Mouse (Mus musculus): ENCODE measurements around the gene Dag1. TPM values are rescaled to one million over a fixed set of nuclear protein-coding genes. Genes with fewer than 3 reads are reported as not detected.
A peak's percentile ranks its signal among the peaks of the same experiment; 100 is the strongest.
"Not testable (repeated sequence)": the region's sequence is repeated elsewhere in the genome, so short reads cannot be mapped to it uniquely, and the experiment has no call there.

Dag1 gene
- polyA plus RNA-seq, 1 experiment from 2014 or later = 57.8 TPM

- Histone ChIP-seq H3K9ac (replicated peaks) (peak within 1 kb of the TSS; percentile 70), H3K4me2 (replicated peaks) (peak within 1 kb of the TSS; percentile 66), H3K4me1 (replicated peaks) (peaks cover 14% of the 10 kb centered on the region), H3K36me3 (peaks cover 20% of the 10 kb centered on the region), H3K4me3 (replicated peaks) (peak within 1 kb of the TSS; percentile 66), H3K9me3 (no peaks in the 10 kb centered on the region), H3K27ac (peak within 1 kb of the TSS; percentile 88), H3K27me3 (no peaks in the 10 kb centered on the region)
- peak; percentile 98 for ATAC-seq
- 1% methylated on average over 32 of the region's 32 CpGs for WGBS
Measured at GRCm38 (mm10) chr9:108290016-108290750, 26.4 kb upstream of the Dag1 start, which contains the start of gene Nicn1. Nicn1 (plus strand) TSS chr9:108290429.

DNA sequence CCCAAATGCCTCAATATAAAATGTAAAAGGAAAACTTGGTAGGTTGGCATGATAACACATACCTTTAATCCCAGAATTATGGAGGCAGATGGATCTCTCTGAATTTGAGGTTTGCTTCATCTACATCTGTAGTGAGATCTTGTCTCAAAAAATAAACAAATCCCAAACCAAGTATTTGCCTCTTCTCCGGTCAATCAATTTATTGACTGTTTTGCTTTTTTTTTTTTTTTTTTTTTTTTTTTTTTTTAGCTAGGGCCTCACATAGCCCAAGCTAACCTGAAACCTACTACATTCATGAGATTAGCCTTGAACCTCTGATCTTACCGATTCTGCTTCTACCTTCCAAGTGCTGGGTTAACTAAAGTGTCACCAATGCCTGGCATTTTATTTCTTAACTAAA lies 25.6 kb upstream of the Dag1 start:
- WGBS = 69% methylated on average over 2 of the region's 2 CpGs
- no peaks in the 10 kb centered on the region for H3K9me3 ChIP-seq
- H3K36me3 ChIP-seq = peaks cover 11% of the 10 kb centered on the region
- ATAC-seq = no peak
- peak overlapping the region; percentile 88 for H3K27ac ChIP-seq
- peak overlapping the region; percentile 70 for H3K9ac ChIP-seq (replicated peaks)
- peak overlapping the region; percentile 66 for H3K4me2 ChIP-seq (replicated peaks)
- H3K27me3 ChIP-seq = no peaks in the 10 kb centered on the region
- H3K4me1 ChIP-seq (replicated peaks) = peaks cover 14% of the 10 kb centered on the region
- H3K4me3 ChIP-seq (replicated peaks) = peak overlapping the region; percentile 66

DNA sequence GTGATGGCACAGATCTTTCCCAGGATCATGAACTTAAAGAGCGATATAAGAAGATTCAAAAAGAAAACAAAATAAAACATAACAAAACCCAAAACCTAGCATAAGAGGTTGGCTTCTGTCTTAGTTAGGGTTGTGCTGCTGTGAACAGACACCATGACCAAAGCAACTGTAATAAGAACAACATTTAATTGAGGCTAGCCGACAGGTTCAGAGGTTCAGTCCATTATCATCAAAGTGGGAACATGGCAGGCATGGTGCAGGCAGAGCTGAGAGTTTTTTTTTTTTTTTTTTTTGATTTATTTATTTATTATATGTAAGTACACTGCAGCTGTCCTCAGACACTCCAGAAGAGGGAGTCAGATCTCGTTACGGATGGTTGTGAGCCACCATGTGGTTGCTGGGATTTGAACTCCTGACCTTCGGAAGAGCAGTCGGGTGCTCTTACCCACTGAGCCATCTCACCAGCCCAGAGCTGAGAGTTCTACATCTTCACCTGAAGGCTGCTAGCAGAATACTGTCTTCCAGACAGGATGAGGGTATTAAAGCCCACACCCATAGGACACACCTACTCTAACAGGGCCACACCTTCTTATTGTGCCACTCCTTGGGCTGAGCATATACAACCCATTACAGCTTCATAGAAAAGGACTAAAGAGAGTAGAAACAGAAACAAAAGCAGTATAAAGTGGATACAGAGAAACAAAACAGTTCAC lies 23.9 kb upstream of the Dag1 start:
- H3K9me3 ChIP-seq; H3K4me3 ChIP-seq (replicated peaks); H3K27ac ChIP-seq; ATAC-seq; H3K4me2 ChIP-seq (replicated peaks); H3K36me3 ChIP-seq; H3K9ac ChIP-seq (replicated peaks); H3K27me3 ChIP-seq: not testable (repeated sequence)
- H3K4me1 ChIP-seq (replicated peaks) = peaks cover 14% of the 10 kb centered on the region
- WGBS = 79% methylated on average over 6 of the region's 6 CpGs

DNA sequence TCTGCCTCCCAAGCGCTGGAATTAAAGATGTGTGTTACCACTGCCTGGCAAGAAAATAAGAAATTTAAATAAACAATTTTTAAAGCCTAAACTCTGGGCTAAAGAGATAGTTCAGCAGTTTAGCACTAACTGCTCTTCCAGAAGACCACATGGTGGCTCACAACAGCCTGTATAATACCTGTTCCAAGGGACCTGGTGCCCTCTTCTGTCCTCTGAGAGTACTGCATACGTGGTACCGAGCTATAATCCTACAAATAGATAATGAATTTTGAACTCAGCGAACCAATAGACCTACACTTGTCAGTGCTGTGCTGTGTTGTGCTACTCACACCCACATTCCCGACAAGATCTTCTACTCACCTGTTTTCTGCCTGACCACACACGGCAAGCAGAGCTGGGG lies 20.7 kb upstream of the Dag1 start:
- ATAC-seq = peak; percentile 63
- Histone ChIP-seq H3K4me3 (replicated peaks) (no peak overlapping the region), H3K9ac (replicated peaks) (no peak overlapping the region), H3K27ac (no peak overlapping the region), H3K4me1 (replicated peaks) (no peaks in the 10 kb centered on the region), H3K36me3 (no peaks in the 10 kb centered on the region), H3K4me2 (replicated peaks) (no peak overlapping the region), H3K27me3 (no peaks in the 10 kb centered on the region), H3K9me3 (no peaks in the 10 kb centered on the region)
- WGBS = 9% methylated on average over 6 of the region's 6 CpGs

DNA sequence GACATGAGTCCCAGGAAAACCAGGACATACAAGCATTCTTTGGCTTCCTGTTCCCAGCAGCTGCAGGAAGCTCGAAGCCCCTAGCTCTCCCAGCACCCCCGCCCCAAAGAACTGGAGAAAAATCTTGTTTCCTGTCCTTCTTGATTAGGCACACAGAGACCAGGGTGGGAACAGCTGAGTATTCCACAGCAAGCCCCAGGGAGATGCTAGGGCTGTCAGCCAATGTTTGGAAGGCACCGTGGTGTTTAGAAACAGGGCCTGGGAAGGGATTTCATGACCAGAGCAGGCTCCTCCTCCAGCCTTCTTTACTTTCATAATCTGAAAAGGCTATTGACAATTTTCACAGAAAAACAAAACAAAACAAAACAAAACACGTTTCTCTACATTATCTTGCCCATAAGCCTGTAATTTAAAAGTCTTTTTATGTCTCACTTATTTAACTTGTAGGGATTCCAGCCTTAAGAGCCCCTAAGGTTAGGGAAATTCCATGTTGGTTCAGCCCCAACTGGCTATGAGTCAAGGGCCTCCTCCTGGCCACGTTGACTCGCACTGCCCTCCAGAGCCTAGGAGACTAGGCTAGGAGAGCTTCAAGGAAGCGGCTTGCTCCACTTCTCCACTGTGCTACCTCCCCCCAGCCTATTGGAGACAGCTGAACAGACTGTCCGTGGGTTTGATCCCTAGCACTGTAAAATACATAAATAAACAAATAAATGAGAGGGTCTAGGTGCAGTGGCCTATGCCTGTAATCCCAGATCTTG lies 16.5 kb upstream of the Dag1 start:
- no peak overlapping the region for H3K27ac ChIP-seq
- WGBS = 56% methylated on average over 8 of the region's 8 CpGs
- no peaks in the 10 kb centered on the region for H3K36me3 ChIP-seq
- no peaks in the 10 kb centered on the region for H3K4me1 ChIP-seq (replicated peaks)
- H3K4me2 ChIP-seq (replicated peaks) = no peak overlapping the region
- H3K4me3 ChIP-seq (replicated peaks) = no peak overlapping the region
- no peak for ATAC-seq
- no peaks in the 10 kb centered on the region for H3K27me3 ChIP-seq
- H3K9me3 ChIP-seq = no peaks in the 10 kb centered on the region
- no peak overlapping the region for H3K9ac ChIP-seq (replicated peaks)

DNA sequence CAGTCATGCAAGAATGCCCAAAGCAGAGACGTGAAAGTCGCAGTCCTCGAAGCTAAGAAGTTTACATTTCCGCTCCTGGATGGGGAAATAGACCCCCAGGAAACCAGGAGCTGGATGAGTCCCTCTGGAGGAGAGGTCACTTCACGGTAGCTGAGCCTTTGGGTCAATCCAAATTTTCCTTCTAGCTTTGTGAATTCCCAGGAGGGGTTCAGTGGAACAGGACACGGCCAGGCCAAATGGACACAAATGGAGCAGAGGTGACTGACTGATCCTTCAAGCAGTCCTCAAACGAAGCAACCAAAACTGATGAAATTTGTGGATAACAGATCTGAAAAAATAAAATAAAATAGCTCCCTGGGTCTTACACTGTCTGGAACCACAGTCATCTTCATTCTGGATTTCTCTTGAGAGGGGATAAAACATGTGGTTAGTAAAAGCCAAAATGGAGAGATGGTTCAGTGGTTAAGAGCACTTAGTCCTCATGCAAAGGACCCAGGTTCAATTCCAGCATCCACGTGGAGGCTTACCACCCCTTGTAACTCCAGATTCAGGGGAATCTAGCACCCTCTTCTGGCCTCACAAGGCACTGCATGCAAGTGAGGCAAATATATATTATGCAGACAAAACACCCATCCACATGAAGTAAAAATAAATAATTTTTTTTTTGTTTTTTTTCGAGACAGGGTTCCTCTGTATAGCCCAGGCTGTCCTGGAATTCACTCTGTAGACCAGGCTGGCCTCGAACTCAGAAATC lies 15.1 kb upstream of the Dag1 start:
- Histone ChIP-seq H3K4me2 (replicated peaks) (no peak overlapping the region), H3K36me3 (no peaks in the 10 kb centered on the region), H3K27me3 (no peaks in the 10 kb centered on the region), H3K9me3 (no peaks in the 10 kb centered on the region), H3K9ac (replicated peaks) (no peak overlapping the region), H3K27ac (no peak overlapping the region), H3K4me1 (replicated peaks) (no peaks in the 10 kb centered on the region), H3K4me3 (replicated peaks) (no peak overlapping the region)
- WGBS = 64% methylated on average over 10 of the region's 10 CpGs
- ATAC-seq = no peak

GRCm38 (mm10) chr9:108275331-108275659 lies 11.5 kb upstream of the Dag1 start:
- no peaks in the 10 kb centered on the region for H3K4me1 ChIP-seq (replicated peaks)
- no peak overlapping the region for H3K4me2 ChIP-seq (replicated peaks)
- H3K4me3 ChIP-seq (replicated peaks) = no peak overlapping the region
- H3K36me3 ChIP-seq = no peaks in the 10 kb centered on the region
- no peak overlapping the region for H3K27ac ChIP-seq
- H3K9ac ChIP-seq (replicated peaks) = no peak overlapping the region
- 75% methylated on average over 6 of the region's 6 CpGs for WGBS
- no peaks in the 10 kb centered on the region for H3K27me3 ChIP-seq
- ATAC-seq = no peak
- H3K9me3 ChIP-seq = no peaks in the 10 kb centered on the region

- H3K9ac ChIP-seq (replicated peaks) = no peak overlapping the region
- WGBS = 78% methylated on average over 5 of the region's 5 CpGs
- no peak overlapping the region for H3K4me3 ChIP-seq (replicated peaks)
- no peaks in the 10 kb centered on the region for H3K27me3 ChIP-seq
- H3K9me3 ChIP-seq = no peaks in the 10 kb centered on the region
- ATAC-seq = no peak
- H3K4me1 ChIP-seq (replicated peaks) = no peaks in the 10 kb centered on the region
- H3K36me3 ChIP-seq = no peaks in the 10 kb centered on the region
- H3K27ac ChIP-seq = no peak overlapping the region
- no peak overlapping the region for H3K4me2 ChIP-seq (replicated peaks)
Measured at GRCm38 (mm10) chr9:108274476-108275330, 10.9 kb upstream of the Dag1 start.

DNA sequence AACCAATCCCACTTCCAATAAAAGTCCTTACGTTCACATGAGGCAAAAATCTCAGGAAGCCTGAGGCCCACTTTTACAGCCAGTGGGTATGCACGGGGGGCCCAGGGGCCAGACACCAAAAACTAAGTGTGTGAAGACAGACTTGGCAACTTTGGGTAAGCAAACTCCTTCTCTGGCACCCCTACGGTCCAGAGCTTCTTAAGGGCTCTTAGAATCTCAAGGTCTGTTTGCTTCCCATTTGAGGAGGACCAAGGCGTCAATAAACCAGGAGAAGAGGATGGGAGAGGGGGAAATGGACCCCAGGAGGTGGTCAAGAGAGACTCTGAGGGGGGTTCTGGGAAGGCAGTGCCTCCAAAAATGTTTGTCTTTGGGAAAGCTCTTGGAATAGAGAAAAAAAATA lies 9.7 kb upstream of the Dag1 start:
- no peak for ATAC-seq
- WGBS = 73% methylated on average over 4 of the region's 4 CpGs
- H3K36me3 ChIP-seq = no peaks in the 10 kb centered on the region
- H3K4me1 ChIP-seq (replicated peaks) = no peaks in the 10 kb centered on the region
- H3K9me3 ChIP-seq = no peaks in the 10 kb centered on the region
- H3K9ac ChIP-seq (replicated peaks) = no peak overlapping the region
- H3K27me3 ChIP-seq = no peaks in the 10 kb centered on the region
- no peak overlapping the region for H3K4me2 ChIP-seq (replicated peaks)
- H3K4me3 ChIP-seq (replicated peaks) = no peak overlapping the region
- H3K27ac ChIP-seq = no peak overlapping the region

DNA sequence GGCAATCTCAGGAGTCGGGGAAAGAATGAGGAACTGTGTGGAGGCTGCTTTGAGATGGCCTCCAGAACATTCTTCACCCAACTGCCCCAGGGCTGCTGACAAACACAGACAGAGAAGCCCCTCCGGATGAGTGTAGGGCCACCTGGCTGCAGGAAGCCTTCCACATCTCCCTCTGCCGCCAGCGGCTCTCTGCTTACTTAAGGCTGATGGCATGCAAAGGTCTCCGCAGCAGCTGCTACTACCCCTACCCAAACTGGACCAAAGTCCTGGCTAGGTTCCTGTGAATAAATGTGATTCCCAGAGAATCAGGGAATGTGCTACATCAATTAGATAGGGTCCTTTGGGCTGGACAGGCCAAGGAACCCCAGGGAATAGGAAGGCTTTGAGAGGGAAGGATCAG lies 8.9 kb upstream of the Dag1 start:
- H3K27me3 ChIP-seq = no peaks in the 10 kb centered on the region
- ATAC-seq = no peak

DNA sequence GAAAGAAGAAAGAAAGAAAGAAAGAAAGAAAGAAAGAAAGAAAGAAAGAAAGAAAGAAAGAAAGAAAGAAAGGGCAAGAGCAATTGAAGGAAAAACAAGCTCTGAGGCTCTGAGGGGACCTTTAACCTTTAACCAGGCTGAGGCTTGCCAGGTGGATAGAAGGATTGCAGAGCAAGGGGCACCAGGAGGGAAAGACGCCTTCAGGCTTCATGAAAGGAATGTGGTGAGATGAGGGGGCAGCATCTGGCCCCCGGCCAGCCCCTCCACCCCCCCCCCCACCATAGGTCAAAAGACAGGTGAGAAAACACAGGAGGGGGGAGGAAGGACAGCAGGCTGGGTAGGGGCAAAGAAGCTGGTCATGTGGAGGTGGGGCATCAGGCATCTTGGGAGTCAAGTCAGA lies 8.2 kb upstream of the Dag1 start:
- 67% methylated on average over 2 of the region's 2 CpGs for WGBS
- Histone ChIP-seq H3K36me3 (no peaks in the 10 kb centered on the region), H3K27ac (no peak overlapping the region), H3K4me3 (replicated peaks) (no peak overlapping the region), H3K4me1 (replicated peaks) (no peaks in the 10 kb centered on the region), H3K9me3 (no peaks in the 10 kb centered on the region), H3K27me3 (no peaks in the 10 kb centered on the region), H3K9ac (replicated peaks) (no peak overlapping the region), H3K4me2 (replicated peaks) (no peak overlapping the region)
- ATAC-seq = no peak

More for the DNA sequence above, 8.9 kb upstream of the Dag1 start:
- no peak overlapping the region for H3K27ac ChIP-seq
- H3K36me3 ChIP-seq = no peaks in the 10 kb centered on the region
- H3K4me2 ChIP-seq (replicated peaks) = no peak overlapping the region
- 72% methylated on average over 5 of the region's 5 CpGs for WGBS
- no peaks in the 10 kb centered on the region for H3K4me1 ChIP-seq (replicated peaks)
- no peak overlapping the region for H3K9ac ChIP-seq (replicated peaks)
- H3K9me3 ChIP-seq = no peaks in the 10 kb centered on the region
- no peak overlapping the region for H3K4me3 ChIP-seq (replicated peaks)
